Mouse (Mus musculus) kidney, embryonic 16.5 days (tissue): ENCODE measurements around the gene Fastkd5. TPM values are rescaled to one million over a fixed set of nuclear protein-coding genes. Genes with fewer than 3 reads are reported as not detected.
A peak's percentile ranks its signal among the peaks of the same experiment; 100 is the strongest.

ENCODE experiments used
- ATAC-seq: fragments of 200-750 bp; cut with Nextera tagmentation; 2 replicates; pipeline ENCODE4 v1.8.0; 2017; ENCODE audit warnings: moderate TSS enrichment; ENCODE audit not compliant: low FRiP score, low TSS enrichment
- H3K27ac ChIP-seq: fragments of 300-500 bp; sonication (generic); 2 replicates; pipeline ENCODE4 v1.5.1; 2014; ENCODE audit warnings: low read length
- H3K27me3 ChIP-seq: fragments of 300-500 bp; sonication (generic); 2 replicates; pipeline ENCODE4 v1.6.1; 2014; ENCODE audit warnings: low read length, control low read depth, mixed read lengths; ENCODE audit not compliant: insufficient read depth
- H3K36me3 ChIP-seq: fragments of 300-500 bp; sonication (generic); 2 replicates; pipeline ENCODE4 v1.6.1; 2014; ENCODE audit warnings: low read length, control low read depth, mixed read lengths; ENCODE audit not compliant: insufficient read depth
- H3K4me1 ChIP-seq: fragments of 300-500 bp; sonication (generic); 2 replicates; pipeline ENCODE4 v1.6.1; 2014; ENCODE audit warnings: low read length, control low read depth, mixed read lengths; ENCODE audit not compliant: insufficient read depth
- H3K4me2 ChIP-seq: fragments of 300-500 bp; sonication (generic); replicated peaks from 2 replicates; pipeline ENCODE4 v1.6.1; 2014; ENCODE audit warnings: low read depth, low read length
- H3K4me3 ChIP-seq: fragments of 300-500 bp; sonication (generic); 2 replicates; pipeline ENCODE4 v1.5.1; 2014; ENCODE audit warnings: mild to moderate bottlenecking, low read length
- H3K9ac ChIP-seq: fragments of 300-500 bp; sonication (generic); replicated peaks from 2 replicates; pipeline ENCODE4 v1.6.1; 2014; ENCODE audit warnings: low read length
- H3K9me3 ChIP-seq: fragments of 300-500 bp; sonication (generic); 2 replicates; pipeline ENCODE4 v1.6.1; 2016; ENCODE audit warnings: low read length, control low read depth
- WGBS: fragments of 180-500 bp; shearing (Covaris S2); extraction: QIAGEN DNeasy Blood & Tissue Kit; methylation state at CpG from one replicate; pipeline ENCODE4 v1.1.7; 2014; 5-methylcytosine and 5-hydroxymethylcytosine counted together
- polyA plus RNA-seq: library from polyadenylated mRNA; unstranded; fragments of >200 nt; fragmentation: Nextera tagmentation; extraction: Ambion mirVana; gene quantifications from 2 replicates; pipeline ENCODE4 v1.2.1, GENCODE M21; 2015

The Fastkd5 gene
- polyA plus RNA-seq, 1 experiment from 2014 or later = 16.4 TPM

GRCm38 (mm10) chr2:130568921-130569320, 60.9 kb downstream of the Fastkd5 start:
- Histone ChIP-seq H3K9ac (no peak overlapping the region), H3K4me1 (peaks cover 10% of the 10 kb centered on the region), H3K9me3 (no peaks in the 10 kb centered on the region), H3K27me3 (no peaks in the 10 kb centered on the region), H3K36me3 (peaks cover 13% of the 10 kb centered on the region; the same call in 1 of the 2 replicates), H3K27ac (no peak overlapping the region), H3K4me2 (no peak overlapping the region), H3K4me3 (no peak overlapping the region)
- no peak for ATAC-seq
- WGBS = 80% methylated on average over 4 of the region's 4 CpGs

GRCm38 (mm10) chr2:130564983-130565382, 64.8 kb downstream of the Fastkd5 start:
- ATAC-seq = no peak
- H3K4me1 ChIP-seq = peaks cover 16% of the 10 kb centered on the region
- peak overlapping the region; percentile 78 for H3K4me2 ChIP-seq
- peak overlapping the region; percentile 91; the same call in 1 of the 2 replicates for H3K4me3 ChIP-seq
- 82% methylated on average over 8 of the region's 8 CpGs for WGBS
- H3K27ac ChIP-seq = no peak overlapping the region
- H3K27me3 ChIP-seq = no peaks in the 10 kb centered on the region
- H3K9me3 ChIP-seq = no peaks in the 10 kb centered on the region
- peak overlapping the region; percentile 89; the same call in 1 of the 2 replicates for H3K9ac ChIP-seq
- peaks cover 13% of the 10 kb centered on the region; the same call in 1 of the 2 replicates for H3K36me3 ChIP-seq

GRCm38 (mm10) chr2:130564063-130564462, 65.8 kb downstream of the Fastkd5 start:
- WGBS = under 1% methylated on average over 23 of the region's 23 CpGs
- peaks cover 16% of the 10 kb centered on the region for H3K4me1 ChIP-seq
- H3K27me3 ChIP-seq = no peaks in the 10 kb centered on the region
- peak; percentile 10; the same call in 1 of the 2 replicates for ATAC-seq
- H3K9me3 ChIP-seq = no peaks in the 10 kb centered on the region
- H3K4me2 ChIP-seq = peak overlapping the region; percentile 78
- H3K9ac ChIP-seq = peak overlapping the region; percentile 89
- peak overlapping the region; percentile 41; the same call in 1 of the 2 replicates for H3K27ac ChIP-seq
- peak overlapping the region; percentile 91 for H3K4me3 ChIP-seq
- H3K36me3 ChIP-seq = peaks cover 13% of the 10 kb centered on the region; the same call in 1 of the 2 replicates

Other genes starting within 250 kb of the Fastkd5 start
- 104 and 105 TPM in 2 replicates for gene Cpxm1, start 232.5 kb downstream of the Fastkd5 start, polyA plus RNA-seq
- gene Gm28372, start 224.8 kb downstream of the Fastkd5 start, polyA plus RNA-seq = not detected in 2 replicates
- not detected in 2 replicates for gene 1700020A23Rik, start 224.8 kb downstream of the Fastkd5 start, polyA plus RNA-seq
- gene Tmem239, start 223.5 kb downstream of the Fastkd5 start, polyA plus RNA-seq = not detected in 2 replicates
- gene Vps16, start 205.7 kb downstream of the Fastkd5 start, polyA plus RNA-seq = 109 and 115 TPM in 2 replicates
- 20.1 and 21.7 TPM in 2 replicates for gene Pced1a, start 205.3 kb downstream of the Fastkd5 start, polyA plus RNA-seq
- gene Ptpra, start 179.7 kb downstream of the Fastkd5 start, polyA plus RNA-seq = 91.6 and 92.0 TPM in 2 replicates
- gene Mrps26, start 66.3 kb downstream of the Fastkd5 start, polyA plus RNA-seq = 98.5 and 104 TPM in 2 replicates
- 0.32 TPM in 1 of 2 replicates, not detected in the other for gene Oxt, start 53.9 kb downstream of the Fastkd5 start, polyA plus RNA-seq
- gene Avp, start 47.5 kb downstream of the Fastkd5 start, polyA plus RNA-seq = not detected in 2 replicates
- 14.3 and 16.0 TPM in 2 replicates for gene Ubox5, start within 50 bp of the Fastkd5 start, polyA plus RNA-seq
- gene Lzts3, start 12.8 kb upstream of the Fastkd5 start, polyA plus RNA-seq = 15.7 and 17.7 TPM in 2 replicates
- gene Ddrgk1, start 34.6 kb upstream of the Fastkd5 start, polyA plus RNA-seq = 67.9 and 79.4 TPM in 2 replicates
- gene Itpa, start 37.6 kb upstream of the Fastkd5 start, polyA plus RNA-seq = 108 and 116 TPM in 2 replicates
- 2.4 and 2.9 TPM in 2 replicates for gene Slc4a11, start 67.5 kb upstream of the Fastkd5 start, polyA plus RNA-seq